Mouse (Mus musculus) adrenal gland, postnatal 25 days (tissue): ENCODE measurements around the gene 2310046K23Rik. TPM values are rescaled to one million over a fixed set of nuclear protein-coding genes. Genes with fewer than 3 reads are reported as not detected.
"Not testable (repeated sequence)": the region's sequence is repeated elsewhere in the genome, so short reads cannot be mapped to it uniquely, and the experiment has no call there.

Experiments
- DNase-seq: peaks from one replicate; pipeline ENCODE4 v3.0.0; 2021; ENCODE audit warnings: mixed read lengths
- long read RNA-seq: library from polyadenylated mRNA; stranded (forward); transcript quantifications from one replicate; pipeline ENCODE4 v2.0.0, GENCODE M21; 2021
- total RNA-seq: library from RNA; stranded (reverse); gene quantifications from 2 replicates; pipeline ENCODE4 v1.2.3, GENCODE M21; 2021

The 2310046K23Rik gene
- not detected in 2 replicates for total RNA-seq
- long read RNA-seq = 0 reads

- DNase-seq = no peak
Measured at GRCm38 (mm10) chr3:92534411-92534810, at the start of gene 2310046K23Rik. 2310046K23Rik (minus strand) TSS chr3:92534511.

GRCm38 (mm10) chr3:92583164-92583826, 49.0 kb upstream of the 2310046K23Rik start:
- DNase-seq = no peak

- DNase-seq = no peak
Measured at GRCm38 (mm10) chr3:92579508-92579907, 45.2 kb upstream of the 2310046K23Rik start.

- DNase-seq = no peak
Measured at GRCm38 (mm10) chr3:92578652-92579413, 44.5 kb upstream of the 2310046K23Rik start.

GRCm38 (mm10) chr3:92573449-92574041, 39.2 kb upstream of the 2310046K23Rik start, which contains the start of gene Ivl:
Ivl (minus strand) TSS chr3:92573735.
- DNase-seq = no peak

GRCm38 (mm10) chr3:92572514-92573155, 38.3 kb upstream of the 2310046K23Rik start:
- DNase-seq = no peak

- no peak for DNase-seq
Measured at GRCm38 (mm10) chr3:92568752-92569151, 34.4 kb upstream of the 2310046K23Rik start.

- DNase-seq = no peak
Measured at GRCm38 (mm10) chr3:92565418-92565817, 31.1 kb upstream of the 2310046K23Rik start.

GRCm38 (mm10) chr3:92512325-92512724, 22.0 kb downstream of the 2310046K23Rik start:
- DNase-seq = no peak

- DNase-seq = peak; percentile 50
Measured at GRCm38 (mm10) chr3:92510786-92511185, 23.5 kb downstream of the 2310046K23Rik start.

GRCm38 (mm10) chr3:92508185-92508584, 26.1 kb downstream of the 2310046K23Rik start:
- DNase-seq = no peak

GRCm38 (mm10) chr3:92503528-92503927, 30.8 kb downstream of the 2310046K23Rik start:
- no peak for DNase-seq

GRCm38 (mm10) chr3:92500393-92500792, 33.9 kb downstream of the 2310046K23Rik start, which contains the start of gene Sprr4:
Sprr4 (minus strand) TSS chr3:92500493.
- no peak for DNase-seq

- DNase-seq = not testable (repeated sequence)
Measured at GRCm38 (mm10) chr3:92490262-92490661, 44.0 kb downstream of the 2310046K23Rik start.

- no peak for DNase-seq
Measured at GRCm38 (mm10) chr3:92486307-92486706, 48.0 kb downstream of the 2310046K23Rik start.

GRCm38 (mm10) chr3:92485863-92486262, 48.4 kb downstream of the 2310046K23Rik start, which contains the start of gene Sprr1a:
Sprr1a (minus strand) TSS chr3:92485895.
- DNase-seq = no peak

Other genes starting within 250 kb of the 2310046K23Rik start
- not detected in 2 replicates for gene Sprr2a3, start 249.1 kb downstream of the 2310046K23Rik start, total RNA-seq
- gene Sprr2b, start 217.9 kb downstream of the 2310046K23Rik start, total RNA-seq = not detected in 2 replicates
- not detected in 2 replicates for gene Sprr2d, start 195.4 kb downstream of the 2310046K23Rik start, total RNA-seq
- not detected in 2 replicates for gene Sprr2e, start 182.4 kb downstream of the 2310046K23Rik start, total RNA-seq
- gene Sprr2f, start 169.3 kb downstream of the 2310046K23Rik start, total RNA-seq = not detected in 2 replicates
- not detected in 2 replicates for gene Sprr2h, start 148.8 kb downstream of the 2310046K23Rik start, total RNA-seq
- not detected in 2 replicates for gene Sprr2i, start 126.5 kb downstream of the 2310046K23Rik start, total RNA-seq
- not detected in 2 replicates for gene Sprr2j-ps, start 116.4 kb downstream of the 2310046K23Rik start, total RNA-seq
- 4.2 and 25.6 TPM in 2 replicates for gene Gm9774, start 105.1 kb downstream of the 2310046K23Rik start, total RNA-seq
- gene Sprr2k, start 101.9 kb downstream of the 2310046K23Rik start, total RNA-seq = not detected in 2 replicates
- not detected in 2 replicates for gene Sprr1b, start 95.7 kb downstream of the 2310046K23Rik start, total RNA-seq
- gene Sprr3, start 75.8 kb downstream of the 2310046K23Rik start, total RNA-seq = not detected in 2 replicates
- not detected in 2 replicates for gene Sprr1a, start 48.6 kb downstream of the 2310046K23Rik start, total RNA-seq
- not detected in 2 replicates for gene Sprr4, start 34.0 kb downstream of the 2310046K23Rik start, total RNA-seq
- not detected in 2 replicates for gene Ivl, start 39.2 kb upstream of the 2310046K23Rik start, total RNA-seq
- gene Smcp, start 54.5 kb upstream of the 2310046K23Rik start, total RNA-seq = not detected in 2 replicates
- not detected in 2 replicates for gene 2210017I01Rik, start 73.0 kb upstream of the 2310046K23Rik start, total RNA-seq
- gene Lce6a, start 87.1 kb upstream of the 2310046K23Rik start, total RNA-seq = not detected in 2 replicates
- gene Lce1a1, start 113.8 kb upstream of the 2310046K23Rik start, total RNA-seq = not detected in 2 replicates
- gene Lce1b, start 122.4 kb upstream of the 2310046K23Rik start, total RNA-seq = not detected in 2 replicates
- gene Lce1a2, start 135.8 kb upstream of the 2310046K23Rik start, total RNA-seq = not detected in 2 replicates
- gene Lce1c, start 144.7 kb upstream of the 2310046K23Rik start, total RNA-seq = not detected in 2 replicates
- not detected in 2 replicates for gene Lce1d, start 152.7 kb upstream of the 2310046K23Rik start, total RNA-seq
- gene Lce1e, start 174.6 kb upstream of the 2310046K23Rik start, total RNA-seq = not detected in 2 replicates
- gene Lce1f, start 185.8 kb upstream of the 2310046K23Rik start, total RNA-seq = not detected in 2 replicates
- not detected in 2 replicates for gene Gm38119, start 204.6 kb upstream of the 2310046K23Rik start, total RNA-seq
- gene Lce1g, start 217.8 kb upstream of the 2310046K23Rik start, total RNA-seq = not detected in 2 replicates
- not detected in 2 replicates for gene Lce1h, start 230.6 kb upstream of the 2310046K23Rik start, total RNA-seq
- gene Lce1i, start 244.4 kb upstream of the 2310046K23Rik start, total RNA-seq = not detected in 2 replicates